Comparison of ENCODE assay signal across 8 mouse cellular contexts in genomic region chr2:77341575-77342332, GRCm38 (mm10).
A peak's percentile ranks its signal among the peaks of the same experiment; 100 is the strongest.
DNase-seq lines count a peak whose midpoint lies in the region; ATAC-seq and TF ChIP-seq lines count a peak whose summit lies in the region.

No protein-coding gene starts in this region.

- H3K4me3 ChIP-seq in embryonic fibroblast, embryonic 13.5 days (ENCODE audit: insufficient read depth, low read length) = no peak overlapping the region
- no peak overlapping the region for H3K4me3 ChIP-seq in heart, embryonic 12.5 days
- no peak overlapping the region for H3K4me3 ChIP-seq in kidney, embryonic 16.5 days (ENCODE audit: low read length)
- H3K4me3 ChIP-seq in liver, embryonic 11.5 days (ENCODE audit: low read depth, low read length) = no peak overlapping the region
- H3K4me3 ChIP-seq in neural tube, embryonic 14.5 days (ENCODE audit: low read depth, low read length) = no peak overlapping the region
- no peak overlapping the region for H3K4me3 ChIP-seq in testis, adult 2 months (ENCODE audit: control insufficient read depth, low read depth, low read length)

- H3K36me3 ChIP-seq in heart, embryonic 12.5 days = no peaks in the 10 kb centered on the region
- no peaks in the 10 kb centered on the region for H3K36me3 ChIP-seq in kidney, embryonic 16.5 days (ENCODE audit: insufficient read depth, low read length)
- H3K36me3 ChIP-seq in liver, embryonic 11.5 days (ENCODE audit: control insufficient read depth, insufficient read depth, low read length) = no peaks in the 10 kb centered on the region
- no peaks in the 10 kb centered on the region for H3K36me3 ChIP-seq in neural tube, embryonic 14.5 days (ENCODE audit: control insufficient read depth, insufficient read depth, low read length)
- no peaks in the 10 kb centered on the region for H3K36me3 ChIP-seq in testis, adult 2 months (ENCODE audit: control insufficient read depth, insufficient read depth, low read length)

- H3K4me2 ChIP-seq in heart, embryonic 12.5 days = no peak overlapping the region
- H3K4me2 ChIP-seq in kidney, embryonic 16.5 days (replicated peaks; ENCODE audit: low read depth, low read length) = no peak overlapping the region
- no peak overlapping the region; the same call in 1 of the 2 replicates for H3K4me2 ChIP-seq in liver, embryonic 11.5 days
- H3K4me2 ChIP-seq in neural tube, embryonic 14.5 days (ENCODE audit: low read depth, low read length) = no peak overlapping the region

- TF ChIP-seq CTCF in embryonic fibroblast, embryonic 13.5 days (IDR thresholded peaks at IDR 0.05; ENCODE audit: borderline replicate concordance, insufficient read depth, low read length) = peak; percentile 95
- peak; percentile 97; the same call in 1 of the 2 replicates for TF ChIP-seq CTCF in testis, adult 2 months (IDR thresholded peaks at IDR 0.05; ENCODE audit: control insufficient read depth, insufficient read depth, insufficient replicate concordance, low read depth, low read length)

- peak; percentile 91 for DNase-seq in CD4-positive, CD25-positive, alpha-beta regulatory T cell, adult 2 months (ENCODE audit: low read depth, low spot score)
- DNase-seq in adrenal gland, postnatal 4 days (ENCODE audit: low spot score in 2 of 2) = peak; percentile 83 to 86
- peak; percentile 81 for DNase-seq in liver, embryonic 11.5 days (ENCODE audit: low spot score)

- H3K27me3 ChIP-seq in heart, embryonic 12.5 days (replicated peaks) = no peaks in the 10 kb centered on the region
- H3K27me3 ChIP-seq in kidney, embryonic 16.5 days (ENCODE audit: insufficient read depth, low read length) = no peaks in the 10 kb centered on the region
- no peaks in the 10 kb centered on the region for H3K27me3 ChIP-seq in liver, embryonic 11.5 days (replicated peaks; ENCODE audit: control insufficient read depth, insufficient read depth, low read length)
- no peaks in the 10 kb centered on the region for H3K27me3 ChIP-seq in neural tube, embryonic 14.5 days (ENCODE audit: control insufficient read depth, insufficient read depth, low read length)
- H3K27me3 ChIP-seq in testis, adult 2 months (ENCODE audit: control insufficient read depth, insufficient read depth, low read length) = no peaks in the 10 kb centered on the region

- H3K9ac ChIP-seq in heart, embryonic 12.5 days = no peak overlapping the region
- H3K9ac ChIP-seq in kidney, embryonic 16.5 days (replicated peaks; ENCODE audit: low read length) = no peak overlapping the region
- no peak overlapping the region for H3K9ac ChIP-seq in liver, embryonic 11.5 days (ENCODE audit: low read depth, low read length)
- no peak overlapping the region for H3K9ac ChIP-seq in neural tube, embryonic 14.5 days (replicated peaks; ENCODE audit: low read depth, low read length)

- TF ChIP-seq POLR2A in embryonic fibroblast, embryonic 13.5 days (IDR thresholded peaks at IDR 0.05; ENCODE audit: low read depth, low read length) = no peak
- no peak for TF ChIP-seq POLR2A in testis, adult 2 months (IDR thresholded peaks at IDR 0.05; ENCODE audit: control insufficient read depth, low read depth, low read length)

- no peaks in the 10 kb centered on the region; the same call in 1 of the 2 replicates for H3K4me1 ChIP-seq in embryonic fibroblast, embryonic 13.5 days (ENCODE audit: control insufficient read depth, insufficient read depth, low read length)
- no peaks in the 10 kb centered on the region for H3K4me1 ChIP-seq in heart, embryonic 12.5 days (replicated peaks)
- H3K4me1 ChIP-seq in kidney, embryonic 16.5 days (ENCODE audit: insufficient read depth, low read length) = no peaks in the 10 kb centered on the region
- no peaks in the 10 kb centered on the region for H3K4me1 ChIP-seq in liver, embryonic 11.5 days (replicated peaks; ENCODE audit: control insufficient read depth, insufficient read depth, low read length)
- no peaks in the 10 kb centered on the region for H3K4me1 ChIP-seq in neural tube, embryonic 14.5 days (ENCODE audit: control insufficient read depth, insufficient read depth, low read length)
- peaks cover 2% of the 10 kb centered on the region for H3K4me1 ChIP-seq in testis, adult 2 months (ENCODE audit: control insufficient read depth, insufficient read depth, low read length)

- H3K27ac ChIP-seq in embryonic fibroblast, embryonic 13.5 days (ENCODE audit: insufficient read depth, low read length) = peak overlapping the region; percentile 16; the same call in 1 of the 2 replicates
- no peak overlapping the region for H3K27ac ChIP-seq in heart, embryonic 12.5 days (ENCODE audit: poor library complexity, severe bottlenecking)
- no peak overlapping the region for H3K27ac ChIP-seq in kidney, embryonic 16.5 days (ENCODE audit: low read length)
- no peak overlapping the region for H3K27ac ChIP-seq in liver, embryonic 11.5 days (ENCODE audit: low read depth, low read length)
- H3K27ac ChIP-seq in neural tube, embryonic 14.5 days (ENCODE audit: low read depth, low read length) = no peak overlapping the region
- no peak overlapping the region for H3K27ac ChIP-seq in testis, adult 2 months (ENCODE audit: control insufficient read depth, insufficient read depth, low read depth, low read length)

- 36% methylated on average over 12 of the region's 12 CpGs for WGBS in heart, embryonic 12.5 days
- WGBS in kidney, embryonic 16.5 days = 43% methylated on average over 12 of the region's 12 CpGs
- WGBS in liver, embryonic 11.5 days = 35% methylated on average over 12 of the region's 12 CpGs
- 48% methylated on average over 12 of the region's 12 CpGs for WGBS in neural tube, embryonic 14.5 days

- peaks cover 7% of the 10 kb centered on the region for H3K9me3 ChIP-seq in heart, embryonic 12.5 days (replicated peaks)
- H3K9me3 ChIP-seq in kidney, embryonic 16.5 days (ENCODE audit: low read length) = peaks cover 7% of the 10 kb centered on the region; the same call in 1 of the 2 replicates
- H3K9me3 ChIP-seq in liver, embryonic 11.5 days (ENCODE audit: control insufficient read depth, low read length) = no peaks in the 10 kb centered on the region
- no peaks in the 10 kb centered on the region for H3K9me3 ChIP-seq in neural tube, embryonic 14.5 days (ENCODE audit: control insufficient read depth, low read length)

- peak; percentile 57 for ATAC-seq in heart, embryonic 12.5 days (ENCODE audit: insufficient number of reproducible peaks, low FRiP score)
- ATAC-seq in kidney, embryonic 16.5 days (ENCODE audit: low FRiP score, low TSS enrichment) = peak; percentile 85
- ATAC-seq in liver, embryonic 11.5 days (replicated peaks; ENCODE audit: low FRiP score) = peak; percentile 66
- peak; percentile 61; the same call in 1 of the 2 replicates for ATAC-seq in neural tube, embryonic 14.5 days (ENCODE audit: low read depth)
